Mouse (Mus musculus) spleen, adult 2 months (tissue): ENCODE measurements around the gene Cryba1.
"Not testable (repeated sequence)": the region's sequence is repeated elsewhere in the genome, so short reads cannot be mapped to it uniquely, and the experiment has no call there.

Experiments
- CTCF ChIP-seq: fragments of 200-500 bp; IDR thresholded peaks from 2 replicates; pipeline ENCODE4 v1.5.1; 2011; ENCODE audit warnings: mild to moderate bottlenecking, inconsistent platforms; ENCODE audit not compliant: insufficient read depth, insufficient read length, insufficient replicate concordance; ENCODE audit errors: extremely low read depth
- POLR2A ChIP-seq: fragments of 200-500 bp; IDR thresholded peaks from 2 replicates; pipeline ENCODE4 v1.6.1; 2011; ENCODE audit warnings: low read depth, low read length, inconsistent platforms

DNA sequence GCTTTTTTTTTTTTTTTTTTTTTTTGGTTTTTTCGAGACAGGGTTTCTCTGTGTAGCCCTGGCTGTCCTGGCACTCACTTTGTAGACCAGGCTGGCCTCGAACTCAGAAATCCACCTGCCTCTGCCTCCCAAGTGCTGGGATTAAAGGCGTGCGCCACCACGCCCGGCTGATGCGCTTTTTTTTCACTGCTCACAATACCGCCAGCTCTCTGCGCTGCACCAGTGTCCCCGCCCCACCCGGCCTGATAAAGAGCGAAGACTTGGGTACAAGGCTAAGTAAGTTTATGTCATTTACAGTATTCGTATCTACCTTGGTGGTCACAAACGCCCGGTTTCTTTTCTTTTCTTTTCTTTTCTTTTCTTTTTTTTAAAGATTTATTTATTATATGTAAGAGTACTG is 22.0 kb upstream of the Cryba1 start:
- not testable (repeated sequence) for TF ChIP-seq CTCF, POLR2A
